Mouse (Mus musculus): ENCODE results near the gene Tars.
A peak's percentile ranks its signal among the peaks of the same experiment; 100 is the strongest.

Tars gene

DNA sequence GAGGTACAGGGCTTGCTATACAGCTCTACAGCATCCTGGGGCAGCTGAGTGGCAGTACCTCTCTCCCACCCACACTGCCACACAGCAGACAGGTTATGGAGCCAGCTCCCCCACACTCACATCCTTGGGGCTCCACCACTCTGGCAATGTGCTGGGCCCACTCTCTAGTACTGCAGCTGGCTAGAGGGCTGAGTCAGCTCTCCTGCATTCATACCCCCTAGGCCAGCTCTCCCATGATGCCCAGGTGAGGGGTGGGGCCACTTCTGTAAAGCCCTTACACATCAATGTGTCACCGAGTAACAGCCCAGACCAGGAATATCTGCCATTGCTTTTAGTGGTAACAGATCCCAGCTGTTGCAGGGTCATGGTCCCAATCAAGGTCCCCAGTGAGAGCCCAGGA is 38.6 kb downstream of the Tars start:
- DNase-seq = no peak

GRCm38 (mm10) chr15:11357501-11357900 is 42.0 kb downstream of the Tars start:
- no peak for DNase-seq

- DNase-seq = no peak
These were observed 43.6 kb downstream of the Tars start for GRCm38 (mm10) chr15:11355865-11356264.

DNA sequence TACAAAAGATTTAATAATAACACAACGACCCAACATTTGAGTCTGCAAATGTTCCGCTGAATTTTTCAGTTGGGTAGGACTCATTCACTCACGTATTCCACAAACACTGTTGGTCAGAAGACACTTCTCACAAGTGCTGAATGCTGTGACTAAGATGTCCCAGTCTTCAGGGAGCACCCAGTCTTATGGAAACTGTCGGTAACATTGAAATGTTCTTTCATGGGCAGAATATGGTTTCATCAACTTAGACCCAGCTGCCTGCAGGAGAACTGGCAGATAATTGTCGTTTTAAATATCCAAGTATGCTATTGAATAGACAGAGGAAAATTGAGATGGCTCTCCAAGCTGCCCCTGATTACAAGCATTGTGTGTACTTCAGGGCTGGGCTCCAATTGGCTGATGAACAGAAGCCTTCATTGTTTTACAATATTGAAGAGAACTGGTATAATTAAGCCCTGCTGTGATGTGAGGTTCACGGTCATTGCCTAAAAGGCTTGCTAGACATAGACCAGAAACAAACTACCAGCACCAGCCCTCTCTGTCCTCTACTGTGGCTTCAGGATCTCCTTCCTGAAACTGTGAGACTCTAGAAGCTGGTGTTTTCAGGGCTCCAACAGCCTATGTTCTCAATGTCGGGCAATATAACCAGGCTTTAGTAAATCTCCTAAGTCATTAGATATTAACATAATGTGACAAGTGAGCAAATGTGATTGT is 59.8 kb downstream of the Tars start:
- DNase-seq = peak; percentile 47
